Mouse (Mus musculus): ENCODE measurements around the gene Hspb6. TPM values are rescaled to one million over a fixed set of nuclear protein-coding genes. Genes with fewer than 3 reads are reported as not detected.

Hspb6 gene
- total and polyA plus RNA-seq, 3 experiments: 0.79 to 6.0 (median 2.3) TPM

DNA sequence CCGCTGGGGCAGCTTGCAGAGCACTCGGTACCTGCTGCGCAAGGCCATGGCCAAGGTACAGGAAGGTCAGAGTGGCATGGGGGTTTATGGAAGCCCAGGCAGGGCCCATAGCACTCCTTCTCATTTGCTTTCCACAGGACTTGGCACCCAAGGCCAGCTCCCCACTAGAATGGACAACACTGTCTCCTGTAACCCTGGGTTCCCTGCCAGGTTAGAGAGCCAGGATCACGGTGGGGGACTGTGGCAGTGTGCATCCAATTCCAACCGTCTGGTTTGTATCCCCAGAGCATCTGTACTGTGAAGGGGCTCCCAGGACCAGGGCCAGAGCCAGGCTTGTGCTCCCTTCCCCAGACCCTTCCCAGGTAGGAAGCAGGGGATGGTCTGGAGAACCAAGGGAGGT is 31.1 kb upstream of the Hspb6 start:
- H3K9me3 ChIP-seq (replicated peaks; ENCODE audit: low read length): no peaks in the 10 kb centered on the region
- no peak overlapping the region for H3K9ac ChIP-seq (ENCODE audit: insufficient read depth, low read depth)
- in situ Hi-C loops (cut with MboI; ENCODE audit: low pct_ligation_motif_present, low pct_unique_long_range_greater_than_20kb, low sequenced_read_pairs) (no loop called here), dilution Hi-C loops (cut with MboI; ENCODE audit: extremely low pct_ligation_motif_present, extremely low pct_unique_long_range_greater_than_20kb, low sequenced_read_pairs) (no loop called here)
- H3K4me2 ChIP-seq (ENCODE audit: insufficient read depth, low read depth, poor library complexity, severe bottlenecking): no peak overlapping the region
- no peak overlapping the region for H3K4me3 ChIP-seq (replicated peaks in 1 of 3; ENCODE audit: low read depth in 2 of 3, low read length in 2 of 3, poor library complexity in 1 of 3)
- TF ChIP-seq JUND (conservative IDR thresholded peaks at IDR 0.05; ENCODE audit: low read depth, low read length): no peak
- no peak overlapping the region for H3K27ac ChIP-seq (ENCODE audit: insufficient read depth, low read depth)
- H3K4me1 ChIP-seq (ENCODE audit: control insufficient read depth in 1 of 2, insufficient read depth in 2 of 2): peaks cover 10 to 18% of the 10 kb centered on the region in 2 experiments
- peaks cover 2 to 32% of the 10 kb centered on the region in 2 experiments for H3K36me3 ChIP-seq (replicated peaks in 1 of 2; ENCODE audit: control insufficient read depth in 1 of 2, insufficient read depth in 1 of 2, low read length in 1 of 2)
- peaks cover 1% of the 10 kb centered on the region for H3K27me3 ChIP-seq (replicated peaks)
- no peak for DNase-seq (ENCODE audit: extremely low read depth)
- no peaks in the 10 kb centered on the region for H3K79me2 ChIP-seq (replicated peaks; ENCODE audit: control insufficient read depth, extremely low read depth, insufficient read depth, poor library complexity, severe bottlenecking)

- DNase-seq (ENCODE audit: extremely low read depth): no peak
These were observed 29.1 kb upstream of the Hspb6 start for GRCm38 (mm10) chr7:30522871-30523270.

DNA sequence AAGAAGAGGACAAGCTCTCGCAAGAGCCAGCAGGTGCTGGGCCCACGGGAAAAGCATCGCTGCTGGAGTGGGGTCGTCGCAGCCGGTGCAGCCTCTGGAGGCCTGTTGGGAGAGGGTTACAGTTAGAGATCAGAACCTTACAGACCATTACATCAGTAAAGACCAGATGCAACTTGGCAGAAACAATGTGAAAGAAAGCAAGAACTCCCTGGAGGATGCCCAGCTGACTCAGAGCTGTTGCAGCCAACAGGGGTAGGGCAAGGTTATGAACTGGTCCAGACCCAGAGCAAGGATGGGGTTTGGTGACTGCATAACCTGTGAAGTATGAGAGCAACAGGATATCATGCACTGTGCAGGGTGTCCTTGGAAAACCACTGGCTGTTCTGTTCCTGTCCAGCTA is 27.5 kb upstream of the Hspb6 start:
- Histone ChIP-seq H3K4me3 (replicated peaks in 1 of 3; ENCODE audit: low read depth in 2 of 3, low read length in 2 of 3, poor library complexity in 1 of 3) (peak overlapping the region in 1 of 3 experiments; percentile 28), H3K9me3 (replicated peaks; ENCODE audit: low read length) (no peaks in the 10 kb centered on the region), H3K27me3 (replicated peaks) (no peaks in the 10 kb centered on the region), H3K36me3 (replicated peaks in 1 of 2; ENCODE audit: control insufficient read depth in 1 of 2, insufficient read depth in 1 of 2, low read length in 1 of 2) (peaks cover 21 to 68% of the 10 kb centered on the region in 2 experiments), H3K27ac (ENCODE audit: insufficient read depth, low read depth) (peak overlapping the region; percentile 83), H3K79me2 (replicated peaks; ENCODE audit: control insufficient read depth, extremely low read depth, insufficient read depth, poor library complexity, severe bottlenecking) (no peaks in the 10 kb centered on the region), H3K4me1 (ENCODE audit: control insufficient read depth in 1 of 2, insufficient read depth in 2 of 2) (peaks cover 10 to 16% of the 10 kb centered on the region in 2 experiments), H3K4me2 (ENCODE audit: insufficient read depth, low read depth, poor library complexity, severe bottlenecking) (no peak overlapping the region), H3K9ac (ENCODE audit: insufficient read depth, low read depth) (no peak overlapping the region)
- dilution Hi-C loops (cut with MboI; ENCODE audit: extremely low pct_ligation_motif_present, extremely low pct_unique_long_range_greater_than_20kb, low sequenced_read_pairs) (no loop called here), in situ Hi-C loops (cut with MboI; ENCODE audit: low pct_ligation_motif_present, low pct_unique_long_range_greater_than_20kb, low sequenced_read_pairs) (no loop called here)
- peak; percentile 14 for DNase-seq (ENCODE audit: extremely low read depth)
- TF ChIP-seq ZC3H11A (IDR thresholded peaks at IDR 0.05; ENCODE audit: low read depth, low read length) (no peak), ZKSCAN1 (IDR thresholded peaks at IDR 0.05; ENCODE audit: borderline replicate concordance, low read depth, low read length) (no peak), JUND (conservative IDR thresholded peaks at IDR 0.05; ENCODE audit: low read depth, low read length) (no peak), RAD21 (IDR thresholded peaks at IDR 0.05; ENCODE audit: low read depth, low read length) (no peak)

More at GRCm38 (mm10) chr7:30522871-30523270, 29.1 kb upstream of the Hspb6 start:
- Histone ChIP-seq H3K79me2 (replicated peaks; ENCODE audit: control insufficient read depth, extremely low read depth, insufficient read depth, poor library complexity, severe bottlenecking) (no peaks in the 10 kb centered on the region), H3K36me3 (replicated peaks in 1 of 2; ENCODE audit: control insufficient read depth in 1 of 2, insufficient read depth in 1 of 2, low read length in 1 of 2) (peaks cover 9 to 52% of the 10 kb centered on the region in 2 experiments), H3K27me3 (replicated peaks) (no peaks in the 10 kb centered on the region), H3K9me3 (replicated peaks; ENCODE audit: low read length) (no peaks in the 10 kb centered on the region), H3K27ac (ENCODE audit: insufficient read depth, low read depth) (no peak overlapping the region), H3K4me1 (ENCODE audit: control insufficient read depth in 1 of 2, insufficient read depth in 2 of 2) (peaks cover 10 to 18% of the 10 kb centered on the region in 2 experiments), H3K4me2 (ENCODE audit: insufficient read depth, low read depth, poor library complexity, severe bottlenecking) (no peak overlapping the region), H3K4me3 (replicated peaks in 1 of 3; ENCODE audit: low read depth in 2 of 3, low read length in 2 of 3, poor library complexity in 1 of 3) (no peak overlapping the region), H3K9ac (ENCODE audit: insufficient read depth, low read depth) (no peak overlapping the region)
- dilution Hi-C loops (cut with MboI; ENCODE audit: extremely low pct_ligation_motif_present, extremely low pct_unique_long_range_greater_than_20kb, low sequenced_read_pairs) (no loop called here), in situ Hi-C loops (cut with MboI; ENCODE audit: low pct_ligation_motif_present, low pct_unique_long_range_greater_than_20kb, low sequenced_read_pairs) (no loop called here)
- no peak for TF ChIP-seq GABPA (IDR thresholded peaks at IDR 0.05; ENCODE audit: insufficient replicate concordance, low read depth, low read length)
- TF ChIP-seq MYC (IDR thresholded peaks at IDR 0.05; ENCODE audit: low read depth, low read length): no peak
- no peak for TF ChIP-seq MAZ (IDR thresholded peaks at IDR 0.05; ENCODE audit: low read depth, low read length)
- no peak for TF ChIP-seq RAD21 (IDR thresholded peaks at IDR 0.05; ENCODE audit: low read depth, low read length)
- no peak for TF ChIP-seq PAX5 (IDR thresholded peaks at IDR 0.05; ENCODE audit: low read length)
- TF ChIP-seq ZC3H11A (IDR thresholded peaks at IDR 0.05; ENCODE audit: low read depth, low read length): no peak
- TF ChIP-seq CHD1 (IDR thresholded peaks at IDR 0.05; ENCODE audit: low read depth, low read length): no peak
- no peak for TF ChIP-seq E2F4 (IDR thresholded peaks at IDR 0.05; ENCODE audit: insufficient replicate concordance, low read depth, low read length)
- TF ChIP-seq ZKSCAN1 (IDR thresholded peaks at IDR 0.05; ENCODE audit: borderline replicate concordance, low read depth, low read length): no peak
- no peak for TF ChIP-seq SIN3A (IDR thresholded peaks at IDR 0.05; ENCODE audit: low read length)
- no peak for TF ChIP-seq EP300 (IDR thresholded peaks at IDR 0.05; ENCODE audit: low read length)
- no peak for TF ChIP-seq MAX (IDR thresholded peaks at IDR 0.05; ENCODE audit: low read length)
- TF ChIP-seq NELFE (IDR thresholded peaks at IDR 0.05; ENCODE audit: low read depth, low read length): no peak
- TF ChIP-seq USF2 (conservative IDR thresholded peaks at IDR 0.05; ENCODE audit: low read depth, low read length): no peak
- no peak for TF ChIP-seq RCOR1 (conservative IDR thresholded peaks at IDR 0.05; ENCODE audit: low read depth, low read length)
- no peak for TF ChIP-seq HCFC1 (IDR thresholded peaks at IDR 0.05; ENCODE audit: low read depth, low read length)
- no peak for TF ChIP-seq CHD2 (IDR thresholded peaks at IDR 0.05; ENCODE audit: low read length)
- no peak for TF ChIP-seq POLR2A (IDR thresholded peaks at IDR 0.05; ENCODE audit: low read depth, low read length)

All from CH12.LX (cell line).